Mouse (Mus musculus) left cerebral cortex, postnatal 14 days (tissue): Measurements from ENCODE around the gene Cobll1. TPM values are rescaled to one million over a fixed set of nuclear protein-coding genes. Genes with fewer than 3 reads are reported as not detected.
A peak's percentile ranks its signal among the peaks of the same experiment; 100 is the strongest.

Experiments
- DNase-seq, 2 experiments: peaks; one replicate each; pipeline ENCODE4 v3.0.0; 2021 to 2022; ENCODE audit warnings: low spot score in 2 of 2, mixed read lengths in 1 of 2
- intact Hi-C: fragments of 180-260 bp; cut with DNase I; formaldehyde crosslinking; loops from one replicate; pipeline ENCODE4 v1.15.1; 2025
- total RNA-seq, 2 experiments: library from RNA; stranded (reverse); gene quantifications; 2 replicates each; pipeline ENCODE4 v1.2.3; 2021

Gene Cobll1
- total RNA-seq, 2 experiments from 2014 or later, result 9.1 to 9.8 TPM

DNA sequence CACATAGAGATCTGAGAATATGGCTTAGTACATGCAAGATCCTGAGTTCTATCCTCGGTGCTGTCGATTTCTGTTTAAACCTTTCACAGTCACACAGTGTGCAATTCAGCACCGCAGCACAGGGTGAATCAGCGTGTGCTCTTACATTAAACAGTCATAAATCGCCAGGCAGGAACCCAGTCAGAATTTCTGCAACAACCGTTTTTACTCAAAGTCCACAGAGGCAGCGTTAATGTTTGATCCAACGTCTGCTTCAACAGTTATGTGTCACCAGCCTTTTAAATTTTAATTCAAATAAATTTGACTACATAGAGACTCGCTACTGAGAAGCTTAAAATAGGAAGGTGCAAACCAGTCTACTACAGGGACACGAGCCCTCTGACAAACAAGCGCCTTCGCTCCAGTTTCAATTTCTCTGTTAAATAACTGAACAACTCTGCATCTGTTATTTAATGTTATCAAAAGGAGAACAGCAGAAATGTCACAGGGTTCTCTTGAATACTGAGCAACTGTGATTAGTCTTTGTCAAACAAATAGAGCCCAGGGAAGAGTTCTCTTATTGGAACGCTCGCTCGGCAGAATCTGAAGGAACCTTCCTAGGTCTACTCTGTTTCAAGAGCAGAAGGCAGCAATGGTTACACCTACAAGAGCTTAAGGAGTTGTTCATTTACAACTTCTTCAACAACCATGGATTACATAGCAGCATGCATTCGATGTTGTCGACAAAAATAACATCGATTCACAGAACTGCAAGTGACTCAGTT is 68.3 kb downstream of the Cobll1 start:
- intact Hi-C loops, result no loop called here
- DNase-seq, result no peak

DNA sequence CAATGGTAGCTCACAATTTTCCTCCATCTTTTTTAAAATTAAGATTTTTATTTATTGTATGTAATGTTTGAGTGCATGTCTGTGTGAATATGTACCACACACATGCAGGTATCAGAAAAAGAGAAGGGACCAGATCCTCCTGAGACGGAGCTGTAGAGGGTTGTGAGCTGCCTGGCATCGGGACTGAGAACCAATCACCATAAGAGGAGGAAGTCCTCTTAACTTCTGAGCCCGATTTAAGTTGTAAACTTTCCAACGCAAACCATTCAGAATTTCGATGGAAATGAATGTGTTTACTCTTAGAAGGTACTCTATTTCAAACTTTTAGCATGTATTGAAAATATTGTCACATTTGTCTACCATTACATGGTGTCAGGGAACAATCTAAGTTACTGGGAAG is 68.9 kb downstream of the Cobll1 start:
- intact Hi-C loops, result no loop called here
- no peak for DNase-seq

DNA sequence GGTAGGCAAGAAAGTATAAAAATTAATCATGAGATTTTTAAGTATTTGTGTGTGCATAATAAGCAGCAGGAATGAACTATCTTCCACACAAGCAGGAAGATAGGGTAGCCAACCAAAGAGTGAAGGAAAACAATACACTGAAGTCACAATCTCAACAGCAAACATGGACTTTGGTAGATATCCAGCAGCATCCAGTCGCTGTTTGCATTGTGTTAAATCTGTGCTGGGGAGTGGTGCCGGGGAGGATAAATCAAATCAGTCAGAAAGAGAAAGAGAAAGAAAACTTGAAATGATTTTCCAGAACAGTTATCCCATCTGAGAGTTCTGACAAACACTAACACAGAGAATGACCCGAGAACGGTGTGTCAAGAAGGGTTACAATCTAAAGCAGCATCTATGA is 75.2 kb downstream of the Cobll1 start:
- no peak for DNase-seq
- intact Hi-C loops, result no loop called here

DNA sequence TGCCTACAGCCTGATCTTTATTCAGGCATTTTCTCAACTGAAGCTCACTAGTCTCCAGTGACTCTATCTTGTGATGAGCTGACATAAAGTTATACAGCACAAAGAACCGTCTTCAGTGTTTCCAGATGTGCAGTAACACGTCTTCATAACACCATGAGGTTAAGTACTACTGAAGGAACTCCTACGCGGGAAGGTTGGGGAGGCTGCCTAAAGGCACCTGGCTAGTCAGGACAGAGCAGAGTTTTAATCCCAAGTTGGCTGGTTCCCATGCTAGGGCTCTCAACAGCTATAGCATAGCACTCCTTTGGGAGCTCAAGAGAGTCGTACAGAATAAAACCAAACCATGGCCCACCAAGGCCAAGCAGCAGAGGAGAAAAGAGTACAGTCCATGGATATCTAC is 76.6 kb downstream of the Cobll1 start:
- intact Hi-C loops, result no loop called here
- DNase-seq, result no peak

DNA sequence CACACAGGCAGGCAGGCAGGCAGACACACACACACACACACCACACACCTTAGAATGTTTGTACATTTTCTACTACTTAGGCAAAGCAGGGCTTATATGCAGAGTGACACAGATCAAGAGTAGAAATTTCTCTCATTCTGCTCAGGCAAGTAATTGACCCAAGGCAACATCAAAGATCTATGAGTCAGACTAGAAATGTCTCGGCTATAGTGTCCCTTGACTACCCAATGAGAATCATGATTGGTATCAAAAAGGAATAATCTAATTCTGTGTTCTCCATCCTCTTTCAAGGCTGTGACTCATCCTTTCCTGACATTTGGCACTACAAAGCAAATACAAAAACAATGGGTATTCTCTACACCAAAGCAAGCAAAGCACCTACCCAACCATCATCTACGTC is 77.5 kb downstream of the Cobll1 start:
- no peak for DNase-seq
- intact Hi-C loops, result no loop called here

DNA sequence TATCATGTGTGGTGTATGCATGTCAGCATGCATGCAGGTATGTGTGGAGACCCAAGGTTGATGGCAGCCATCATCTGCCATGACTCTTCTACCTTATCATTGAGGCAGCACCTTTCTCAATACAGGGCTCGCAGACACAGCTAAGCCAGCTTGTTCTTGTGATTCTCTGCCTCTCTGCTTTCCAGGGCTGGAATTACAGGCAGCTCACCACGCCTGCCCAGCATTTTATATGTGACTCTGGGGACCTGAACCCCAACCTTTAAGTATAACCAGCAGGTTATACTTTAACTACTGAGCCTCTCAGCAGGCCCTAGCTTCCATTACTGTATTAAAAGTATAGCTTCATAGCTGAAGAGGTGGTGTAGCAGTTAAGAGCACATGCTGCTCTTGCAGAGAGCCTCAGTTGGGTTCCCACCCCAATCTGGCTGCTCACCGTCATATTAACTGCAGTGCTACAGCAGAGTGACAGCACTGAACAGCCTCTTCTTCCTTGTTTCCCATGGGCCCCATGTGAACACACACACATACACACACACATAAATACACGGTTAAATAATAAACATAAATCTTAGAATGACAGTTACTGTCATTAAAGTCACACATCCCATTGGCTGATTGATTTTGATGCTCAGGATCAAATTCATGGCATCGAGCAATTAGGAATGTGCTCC is 81.1 kb downstream of the Cobll1 start:
- intact Hi-C loops, result no loop called here
- no peak for DNase-seq

DNA sequence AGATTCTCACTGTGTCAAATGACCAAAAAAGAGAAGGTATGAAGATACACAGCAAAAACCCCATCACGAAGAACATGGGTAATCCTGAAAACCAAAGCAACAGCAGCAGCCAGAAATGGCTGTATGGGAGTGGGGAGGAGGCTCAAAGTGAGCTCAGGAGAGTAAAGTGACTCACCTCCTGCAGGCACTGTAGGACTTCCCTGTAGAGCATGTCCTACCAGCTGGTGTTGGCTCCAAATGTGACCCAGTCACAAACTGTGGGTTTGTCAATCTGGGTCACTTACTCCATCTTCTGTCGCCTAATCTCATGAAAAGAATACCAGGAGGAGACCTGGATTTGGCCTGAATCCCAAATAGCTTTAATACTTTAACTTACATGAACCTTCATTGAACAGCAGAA is 81.9 kb downstream of the Cobll1 start:
- intact Hi-C loops, result no loop called here
- DNase-seq, result no peak

DNA sequence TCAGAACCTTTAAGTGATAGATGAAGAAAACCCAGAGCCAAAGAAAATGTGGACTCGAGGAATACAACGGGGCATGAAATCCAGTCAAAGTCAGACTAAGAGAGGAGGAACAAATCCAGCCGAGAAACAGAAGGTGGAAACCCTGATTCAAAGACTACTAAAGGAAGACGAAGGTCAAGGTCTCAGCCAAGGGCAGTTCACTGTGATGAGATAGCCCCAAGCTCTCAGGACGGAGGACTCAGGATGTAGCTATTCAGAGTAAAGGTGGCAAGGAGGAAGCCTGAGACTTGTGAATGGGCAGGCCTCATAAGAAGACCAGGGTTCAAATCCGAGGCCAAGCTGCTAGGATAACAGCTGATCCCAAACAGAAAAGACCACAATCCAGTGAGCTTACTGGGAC is 90.3 kb downstream of the Cobll1 start:
- intact Hi-C loops, result no loop called here
- DNase-seq, result no peak

DNA sequence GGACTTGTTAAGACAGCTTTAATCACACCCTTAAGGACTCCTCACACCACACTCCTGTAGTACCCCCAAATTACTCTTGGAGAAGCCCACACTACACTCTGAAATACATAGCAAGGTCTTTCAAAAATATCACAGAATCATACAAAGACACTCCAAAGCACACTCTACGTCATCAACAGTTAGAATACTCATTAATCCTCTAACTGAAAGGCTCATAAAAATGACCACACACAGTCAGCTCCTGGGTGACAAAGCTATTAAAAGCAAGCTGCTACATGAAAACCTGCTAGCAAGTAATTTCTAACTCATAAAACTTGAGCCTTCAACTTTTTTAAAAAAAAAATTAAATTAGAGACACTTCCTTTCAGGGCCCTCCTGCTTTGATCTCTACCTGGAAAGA is 91.8 kb downstream of the Cobll1 start:
- intact Hi-C loops, result no loop called here
- no peak for DNase-seq

DNA sequence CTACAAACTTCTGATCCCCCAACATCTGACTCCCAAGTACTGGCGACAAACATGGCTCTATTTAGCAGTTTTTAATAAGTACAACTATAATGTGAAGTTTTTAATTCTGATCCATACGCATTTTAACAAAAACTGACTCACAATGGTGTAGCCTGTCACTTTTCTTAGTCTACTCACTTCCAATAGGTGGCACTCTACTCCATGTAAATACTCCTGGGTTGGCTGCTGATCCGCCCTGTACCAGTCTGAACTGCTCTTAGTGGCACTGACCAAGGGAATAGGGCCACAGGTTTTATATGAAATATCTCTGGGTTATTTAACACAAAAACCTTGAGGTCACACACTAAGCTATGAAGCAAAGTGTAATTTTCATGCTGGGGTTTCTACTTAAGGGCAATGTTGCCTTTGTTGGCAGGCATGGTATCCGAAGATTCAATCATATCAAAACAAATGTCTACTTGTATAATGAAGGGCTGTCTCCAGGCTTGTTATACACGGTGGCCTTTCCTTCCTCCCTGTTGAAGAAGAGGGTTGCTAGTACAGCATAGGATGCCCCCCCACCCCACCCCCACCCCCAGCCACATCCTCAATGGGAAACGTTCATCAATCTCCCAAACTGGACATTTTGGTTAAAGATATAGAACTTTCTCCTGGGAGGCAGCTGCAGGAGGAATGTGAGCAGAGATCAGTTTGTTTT is 93.6 kb downstream of the Cobll1 start:
- intact Hi-C loops, result loop anchor here (2.0 kb wide), 1 partner anchor 191 kb away; no protein-coding TSS in a partner anchor
- DNase-seq, result peak; percentile 18 to 38

DNA sequence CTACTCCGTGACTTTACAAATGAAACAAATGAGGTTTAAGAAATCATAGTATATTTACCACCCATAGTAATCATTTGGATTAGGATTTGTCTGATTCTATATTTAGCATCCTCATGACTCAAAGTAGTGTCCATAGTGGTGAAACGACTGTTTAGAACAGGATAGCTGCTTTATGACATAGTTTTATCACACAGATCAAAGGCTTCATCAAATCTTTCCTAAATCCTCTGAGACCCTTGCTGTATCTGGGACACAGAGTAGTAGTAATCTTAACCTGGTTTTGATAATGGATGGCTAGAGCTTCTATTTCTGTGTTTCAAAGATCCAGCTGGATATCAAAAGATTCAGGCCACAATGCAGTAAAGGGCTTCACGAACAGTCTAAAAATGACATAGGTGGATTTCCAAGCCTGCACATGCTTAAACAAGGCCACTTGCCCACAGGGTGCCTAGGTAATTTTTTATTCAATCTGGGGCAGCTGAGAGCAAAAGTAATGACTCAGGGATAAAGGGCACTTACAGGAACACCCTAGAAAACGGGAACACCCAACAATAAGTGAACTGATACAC is 98.0 kb downstream of the Cobll1 start:
- intact Hi-C loops, result no loop called here
- DNase-seq, result no peak

DNA sequence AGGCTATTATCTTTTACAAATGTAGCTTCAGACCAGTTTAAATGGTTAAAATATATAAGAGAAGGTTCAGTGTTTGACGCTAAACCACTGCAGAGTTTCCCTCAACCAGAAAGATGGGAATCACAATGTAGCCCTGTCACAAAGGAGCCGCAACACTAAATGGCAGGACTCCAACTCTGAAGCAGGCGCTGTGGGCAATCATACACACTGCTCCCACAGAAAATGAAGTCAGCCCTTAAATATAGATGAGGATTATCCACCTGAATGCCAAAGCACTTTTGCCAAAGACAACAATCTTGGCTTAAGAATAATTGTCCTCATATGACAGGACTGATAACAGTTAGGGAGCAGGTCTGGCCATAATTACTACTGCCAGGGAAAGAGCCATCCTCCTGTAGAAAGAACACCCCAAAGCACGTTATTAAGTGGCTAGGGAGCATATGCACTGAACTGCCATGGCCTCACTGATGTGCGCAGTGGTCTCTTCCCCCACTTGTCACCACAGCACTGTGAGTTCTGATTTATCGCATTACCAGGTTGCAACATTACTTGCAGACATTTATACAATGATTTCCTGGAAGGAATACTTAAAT is 98.8 kb downstream of the Cobll1 start:
- DNase-seq, result no peak
- intact Hi-C loops, result no loop called here

DNA sequence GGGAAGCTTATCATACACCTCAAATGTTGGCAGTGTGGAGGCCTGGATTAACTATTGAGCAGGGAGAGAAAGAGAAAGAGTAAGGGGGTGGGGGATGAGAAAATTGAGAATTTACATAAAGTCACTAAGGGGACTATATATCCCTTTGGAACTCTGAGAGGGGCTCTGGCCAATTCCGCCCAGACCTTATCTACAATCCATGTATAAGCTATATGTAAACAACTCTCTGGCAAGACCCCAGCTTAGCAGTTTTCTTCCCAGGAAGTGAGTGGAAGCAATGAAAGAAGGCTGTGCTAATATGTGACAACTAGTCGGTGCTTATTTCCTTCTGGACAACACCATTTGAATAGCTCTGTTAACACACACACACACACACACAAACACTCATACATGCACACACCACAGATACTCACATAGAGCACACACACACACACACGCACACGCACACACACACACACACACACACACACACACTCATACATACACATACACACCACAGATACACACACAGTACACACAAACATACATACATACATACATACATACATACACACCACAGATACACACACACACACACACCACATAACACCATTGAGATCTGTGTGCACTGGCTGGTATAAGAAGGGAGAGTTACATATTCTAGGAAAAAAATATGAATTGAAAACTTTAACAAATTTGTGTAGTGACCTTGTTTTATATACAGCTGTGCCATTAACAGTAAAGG is 99.4 kb downstream of the Cobll1 start:
- no peak for DNase-seq
- intact Hi-C loops, result no loop called here

DNA sequence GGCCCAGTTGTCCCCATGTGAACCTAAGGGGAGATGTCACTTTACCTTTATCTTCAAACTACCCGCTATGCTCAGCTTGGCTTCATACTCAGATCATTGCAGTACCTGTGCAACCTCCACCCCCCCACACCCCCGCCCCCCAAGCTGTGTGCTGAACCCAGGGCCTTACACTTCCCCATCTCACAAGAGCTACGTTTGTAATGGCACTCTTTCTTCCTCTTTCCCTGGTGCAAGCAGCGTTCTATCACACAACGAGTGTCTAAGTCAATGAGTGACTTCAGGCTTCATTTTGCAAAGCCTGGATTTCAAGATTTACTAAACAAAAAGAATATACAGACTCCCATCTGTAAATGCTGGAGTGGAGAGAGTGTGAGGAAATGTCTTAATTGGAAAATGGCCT is 100.2 kb downstream of the Cobll1 start:
- no peak for DNase-seq
- intact Hi-C loops, result no loop called here

DNA sequence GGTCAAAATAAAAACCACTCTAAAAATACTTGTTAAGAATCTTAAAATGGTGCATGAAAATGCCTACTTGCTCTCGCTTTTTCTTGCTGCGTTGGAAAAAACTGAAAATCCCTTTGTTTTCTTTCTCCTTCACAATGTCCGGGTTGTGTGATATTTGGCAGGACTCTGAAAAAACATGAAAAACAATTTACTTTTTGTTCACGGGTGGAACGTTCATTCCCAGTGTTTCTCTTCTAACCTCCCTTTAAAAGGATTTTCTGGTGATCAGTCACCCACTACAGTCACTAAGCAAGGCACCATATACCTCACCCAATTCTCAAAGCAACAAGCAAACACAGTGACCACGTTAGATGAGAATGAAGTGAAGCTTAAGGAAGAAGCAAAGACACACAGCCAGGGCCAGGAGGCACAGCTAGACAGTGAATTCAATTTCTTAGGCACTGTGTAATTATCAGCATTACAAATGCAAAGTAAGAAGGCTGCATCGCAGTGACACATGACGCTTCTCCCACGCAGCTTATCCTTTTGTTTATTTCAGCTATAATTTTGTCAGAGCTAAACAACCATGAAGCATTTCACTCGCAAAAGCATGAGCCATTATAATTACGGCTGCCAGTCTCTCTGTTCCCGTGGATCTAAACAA is 112.9 kb downstream of the Cobll1 start:
- DNase-seq, result peak; percentile 12 to 39
- intact Hi-C loops, result no loop called here

DNA sequence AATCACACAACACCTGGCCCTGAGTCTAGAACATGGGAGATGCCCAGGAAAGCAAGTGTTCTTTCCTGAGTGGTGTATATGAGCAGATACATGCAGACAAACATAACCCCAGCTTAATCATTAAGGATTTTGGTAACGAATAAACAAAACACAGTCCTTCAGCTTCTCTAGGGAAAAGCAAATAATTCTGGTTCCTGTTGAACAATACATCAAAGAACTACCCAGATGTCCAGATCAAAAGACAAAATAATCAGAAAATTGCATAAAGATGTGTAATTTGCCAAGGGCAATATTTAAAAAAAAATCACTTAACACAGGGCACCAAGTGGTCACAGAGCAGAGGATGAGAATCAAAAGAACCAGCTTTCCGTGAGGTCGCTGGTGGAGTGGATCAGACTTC is 115.5 kb downstream of the Cobll1 start:
- intact Hi-C loops, result no loop called here
- no peak for DNase-seq

DNA sequence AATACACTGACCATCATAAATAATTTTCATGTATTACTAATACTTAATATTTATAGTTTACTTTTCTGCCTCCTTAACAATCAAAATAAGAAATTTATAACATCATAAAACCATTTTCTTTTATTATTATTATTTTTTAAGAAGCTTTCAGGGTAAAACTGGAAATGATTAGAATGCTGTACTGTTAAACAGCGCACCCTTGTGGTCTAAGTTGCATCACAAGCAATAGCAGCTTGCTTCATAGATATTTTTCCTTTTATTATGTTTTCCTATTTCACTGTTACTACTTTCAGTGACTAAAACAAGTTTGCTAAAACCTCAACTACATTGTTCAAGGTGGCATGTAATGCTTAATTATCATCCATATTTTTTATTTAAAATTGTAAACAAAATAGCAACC is 117.8 kb downstream of the Cobll1 start:
- DNase-seq, result peak; percentile 67 to 78
- intact Hi-C loops, result loop anchor here (2.0 kb wide), 2 partner anchors 99 to 157 kb away; no protein-coding TSS in a partner anchor

DNA sequence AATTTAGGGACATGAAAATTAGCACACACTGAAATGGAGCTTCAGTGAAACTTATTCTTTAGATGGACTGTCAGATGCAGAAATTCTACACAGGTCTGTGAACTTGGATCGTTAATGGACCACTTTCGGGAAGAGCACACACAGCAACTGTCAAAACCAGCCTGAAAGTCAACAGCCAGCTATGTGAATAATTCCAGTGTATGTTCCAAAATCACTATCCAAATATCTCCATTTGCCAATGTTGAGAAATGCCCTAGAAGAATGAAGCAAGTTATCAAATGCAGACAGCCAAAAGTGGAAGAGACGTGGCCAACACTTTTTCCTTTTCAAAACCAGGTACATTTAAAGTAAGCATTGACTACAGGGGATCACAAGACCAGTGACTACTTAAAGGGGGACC is 118.2 kb downstream of the Cobll1 start:
- intact Hi-C loops, result loop anchor here (2.0 kb wide), 2 partner anchors 98 to 156 kb away; no protein-coding TSS in a partner anchor
- no peak for DNase-seq

DNA sequence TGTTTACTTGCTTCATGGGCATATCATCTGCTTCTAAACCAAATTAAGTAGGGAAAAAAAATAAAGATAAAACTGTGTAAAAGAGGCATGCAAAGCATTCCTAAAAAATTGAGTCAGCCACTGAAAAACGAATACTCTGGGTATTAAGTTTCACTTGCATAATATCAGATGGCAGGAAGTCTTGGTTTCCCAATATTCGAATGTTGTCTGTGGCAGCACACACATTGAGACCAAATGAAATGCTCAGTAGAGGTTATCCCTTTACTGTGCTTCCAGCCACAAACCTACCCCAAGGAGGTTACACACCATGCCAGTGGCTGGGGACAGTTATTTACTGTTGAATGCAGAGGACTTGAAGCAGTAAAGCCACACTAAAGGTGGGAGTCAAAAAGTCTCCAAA is 119.1 kb downstream of the Cobll1 start:
- no peak for DNase-seq
- intact Hi-C loops, result loop anchor here (2.0 kb wide), 2 partner anchors 97 to 155 kb away; no protein-coding TSS in a partner anchor
